Mouse (Mus musculus): ENCODE measurements at regions not wholly inside any gene's neighbourhood (a gene's known extent, or its start where the extent isn't known, plus 50 kb on each side); places are given as distances from the start of the nearest gene placed in this dataset.
A peak's percentile ranks its signal among the peaks of the same experiment; 100 is the strongest.
"Not testable (repeated sequence)": the region's sequence is repeated elsewhere in the genome, so short reads cannot be mapped to it uniquely, and the experiment has no call there.

GRCm38 (mm10) chr10:46071810-46072549 is 494.4 kb downstream of the Hace1 start:
- no peak for DNase-seq
- no peak overlapping the region for H3K27ac ChIP-seq (ENCODE audit: low read depth, low read length)

GRCm38 (mm10) chr10:46072550-46073470 is 495.2 kb downstream of the Hace1 start:
- Histone ChIP-seq H3K9ac (no peak overlapping the region), H3K27ac (ENCODE audit: low read depth, low read length) (no peak overlapping the region), H3K27me3 (ENCODE audit: insufficient read depth, low read length) (no peaks in the 10 kb centered on the region), H3K36me3 (ENCODE audit: insufficient read depth) (no peaks in the 10 kb centered on the region), H3K4me3 (ENCODE audit: low read depth, low read length) (no peak overlapping the region), H3K9me3 (ENCODE audit: low read length) (no peaks in the 10 kb centered on the region), H3K4me1 (ENCODE audit: insufficient read depth) (no peaks in the 10 kb centered on the region), H3K4me2 (ENCODE audit: low read depth) (no peak overlapping the region)
- peak; percentile 36; the same call in 1 of the 2 replicates for ATAC-seq
- no peak for TF ChIP-seq CTCF (IDR thresholded peaks at IDR 0.05; ENCODE audit: low read depth)
- 43% methylated on average over 16 of the region's 16 CpGs for WGBS
- DNase-seq: peak; percentile 23

More at GRCm38 (mm10) chr10:46071810-46072549, 494.4 kb downstream of the Hace1 start:
- TF ChIP-seq CTCF (IDR thresholded peaks at IDR 0.05; ENCODE audit: low read depth): no peak
- Histone ChIP-seq H3K36me3 (ENCODE audit: insufficient read depth) (no peaks in the 10 kb centered on the region), H3K9ac (no peak overlapping the region), H3K27me3 (ENCODE audit: insufficient read depth, low read length) (no peaks in the 10 kb centered on the region), H3K4me3 (ENCODE audit: low read depth, low read length) (no peak overlapping the region), H3K4me1 (ENCODE audit: insufficient read depth) (no peaks in the 10 kb centered on the region), H3K9me3 (ENCODE audit: low read length) (no peaks in the 10 kb centered on the region), H3K4me2 (ENCODE audit: low read depth) (no peak overlapping the region)
- peak; percentile 30; the same call in 1 of the 2 replicates for ATAC-seq
- WGBS: 52% methylated on average over 12 of the region's 12 CpGs

GRCm38 (mm10) chr10:46087766-46088165 is 510.1 kb downstream of the Hace1 start:
- Histone ChIP-seq H3K4me3 (ENCODE audit: low read depth, low read length) (no peak overlapping the region), H3K4me1 (ENCODE audit: insufficient read depth) (no peaks in the 10 kb centered on the region), H3K27me3 (ENCODE audit: insufficient read depth, low read length) (no peaks in the 10 kb centered on the region), H3K36me3 (ENCODE audit: insufficient read depth) (no peaks in the 10 kb centered on the region), H3K9ac (no peak overlapping the region), H3K4me2 (ENCODE audit: low read depth) (no peak overlapping the region), H3K27ac (ENCODE audit: low read depth, low read length) (no peak overlapping the region), H3K9me3 (ENCODE audit: low read length) (no peaks in the 10 kb centered on the region)
- DNase-seq (no peak), ATAC-seq (no peak)
- WGBS: 71% methylated on average over 4 of the region's 4 CpGs
- TF ChIP-seq CTCF (IDR thresholded peaks at IDR 0.05; ENCODE audit: low read depth): no peak

GRCm38 (mm10) chr10:46100837-46101236 is 523.2 kb downstream of the Hace1 start:
- ATAC-seq: no peak
- no peak for TF ChIP-seq CTCF (IDR thresholded peaks at IDR 0.05; ENCODE audit: low read depth)
- no peaks in the 10 kb centered on the region for H3K27me3 ChIP-seq (ENCODE audit: insufficient read depth, low read length)

GRCm38 (mm10) chr10:46108810-46109209 is 531.2 kb downstream of the Hace1 start:
- DNase-seq (no peak), ATAC-seq (no peak)
- no peak overlapping the region for H3K27ac ChIP-seq (ENCODE audit: low read depth, low read length)
- WGBS: 65% methylated on average over 4 of the region's 4 CpGs
- no peak overlapping the region for H3K4me3 ChIP-seq (ENCODE audit: low read depth, low read length)
- no peaks in the 10 kb centered on the region for H3K36me3 ChIP-seq (ENCODE audit: insufficient read depth)
- H3K4me2 ChIP-seq (ENCODE audit: low read depth): no peak overlapping the region
- H3K27me3 ChIP-seq (ENCODE audit: insufficient read depth, low read length): no peaks in the 10 kb centered on the region
- no peaks in the 10 kb centered on the region for H3K9me3 ChIP-seq (ENCODE audit: low read length)
- no peaks in the 10 kb centered on the region for H3K4me1 ChIP-seq (ENCODE audit: insufficient read depth)
- TF ChIP-seq CTCF (IDR thresholded peaks at IDR 0.05; ENCODE audit: low read depth): no peak
- H3K9ac ChIP-seq: no peak overlapping the region

More at GRCm38 (mm10) chr10:46100837-46101236, 523.2 kb downstream of the Hace1 start:
- Histone ChIP-seq H3K9ac (no peak overlapping the region), H3K4me2 (ENCODE audit: low read depth) (no peak overlapping the region), H3K4me1 (ENCODE audit: insufficient read depth) (no peaks in the 10 kb centered on the region), H3K36me3 (ENCODE audit: insufficient read depth) (no peaks in the 10 kb centered on the region), H3K27ac (ENCODE audit: low read depth, low read length) (no peak overlapping the region), H3K9me3 (ENCODE audit: low read length) (no peaks in the 10 kb centered on the region), H3K4me3 (ENCODE audit: low read depth, low read length) (no peak overlapping the region)
- DNase-seq: no peak

- DNase-seq: no peak
- no peak for ATAC-seq
- no peak overlapping the region for H3K4me3 ChIP-seq (ENCODE audit: low read depth, low read length)
- no peaks in the 10 kb centered on the region for H3K27me3 ChIP-seq (ENCODE audit: insufficient read depth, low read length)
- 95% methylated on average over 5 of the region's 5 CpGs for WGBS
- no peaks in the 10 kb centered on the region for H3K36me3 ChIP-seq (ENCODE audit: insufficient read depth)
- no peaks in the 10 kb centered on the region for H3K4me1 ChIP-seq (ENCODE audit: insufficient read depth)
- H3K27ac ChIP-seq (ENCODE audit: low read depth, low read length): no peak overlapping the region
- no peak for TF ChIP-seq CTCF (IDR thresholded peaks at IDR 0.05; ENCODE audit: low read depth)
- H3K9ac ChIP-seq: no peak overlapping the region
- H3K9me3 ChIP-seq (ENCODE audit: low read length): no peaks in the 10 kb centered on the region
- H3K4me2 ChIP-seq (ENCODE audit: low read depth): no peak overlapping the region
Observed at GRCm38 (mm10) chr10:46114631-46115130, 537.1 kb downstream of the Hace1 start.

- not testable (repeated sequence) for H3K9me3 ChIP-seq (ENCODE audit: low read length); H3K27me3 ChIP-seq (ENCODE audit: insufficient read depth, low read length); H3K4me1 ChIP-seq (ENCODE audit: insufficient read depth); H3K4me2 ChIP-seq (ENCODE audit: low read depth); H3K9ac ChIP-seq; H3K36me3 ChIP-seq (ENCODE audit: insufficient read depth); ATAC-seq; H3K4me3 ChIP-seq (ENCODE audit: low read depth, low read length); DNase-seq; H3K27ac ChIP-seq (ENCODE audit: low read depth, low read length)
- WGBS: 65% methylated on average over 2 of the region's 2 CpGs
Observed at GRCm38 (mm10) chr10:46122409-46122808, 544.8 kb downstream of the Hace1 start.

Measured in forebrain, postnatal 0 days (tissue).